Mouse (Mus musculus) limb, embryonic 10.5 days (tissue): ENCODE results near the gene Diras1. TPM values are rescaled to one million over a fixed set of nuclear protein-coding genes. Genes with fewer than 3 reads are reported as not detected.
A peak's percentile ranks its signal among the peaks of the same experiment; 100 is the strongest.

Experiments used
- DNase-seq: peaks from one replicate; pipeline ENCODE4 v3.0.0-alpha.2; 2017; ENCODE audit warnings: low spot score
- H3K27ac ChIP-seq: fragments of 300-500 bp; sonication (generic); 2 replicates; pipeline ENCODE4 v1.5.1; 2016; ENCODE audit warnings: mild to moderate bottlenecking
- H3K27me3 ChIP-seq: fragments of 300-500 bp; sonication (generic); 2 replicates; pipeline ENCODE4 v1.6.1; 2016; ENCODE audit warnings: low read depth, mild to moderate bottlenecking; ENCODE audit not compliant: poor library complexity, severe bottlenecking
- H3K36me3 ChIP-seq: fragments of 300-500 bp; sonication (generic); 2 replicates; pipeline ENCODE4 v1.6.1; 2016; ENCODE audit warnings: mild to moderate bottlenecking, moderate library complexity
- H3K4me1 ChIP-seq: fragments of 300-500 bp; sonication (generic); 2 replicates; pipeline ENCODE4 v1.6.1; 2016
- H3K4me3 ChIP-seq: fragments of 300-500 bp; sonication (generic); 2 replicates; pipeline ENCODE4 v1.5.1; 2016; ENCODE audit warnings: mild to moderate bottlenecking, moderate library complexity
- H3K9me3 ChIP-seq: fragments of 300-500 bp; sonication (generic); replicated peaks from 2 replicates; pipeline ENCODE4 v1.6.1; 2016; ENCODE audit warnings: mild to moderate bottlenecking
- WGBS: fragments of 180-500 bp; shearing (Covaris S2); methylation state at CpG from one replicate; pipeline ENCODE4 v1.1.7; 2016; 5-methylcytosine and 5-hydroxymethylcytosine counted together
- polyA plus RNA-seq: library from polyadenylated mRNA; unstranded; fragments of >200 nt; fragmentation: Nextera tagmentation; extraction: Ambion mirVana; gene quantifications from 2 replicates; pipeline ENCODE4 v1.2.1, GENCODE M21; 2016

Diras1 gene
- polyA plus RNA-seq, 1 experiment from 2014 or later: 0.18 TPM

- 56% methylated on average over 11 of the region's 11 CpGs for WGBS
- DNase-seq: no peak
- Histone ChIP-seq H3K4me1 (peaks cover 16% of the 10 kb centered on the region), H3K36me3 (no peaks in the 10 kb centered on the region), H3K27ac (no peak overlapping the region), H3K27me3 (no peaks in the 10 kb centered on the region), H3K4me3 (no peak overlapping the region), H3K9me3 (no peaks in the 10 kb centered on the region)
Measured at GRCm38 (mm10) chr10:80972071-80972987, 53.1 kb downstream of the Diras1 start.

GRCm38 (mm10) chr10:80971533-80971932 lies 53.9 kb downstream of the Diras1 start:
- H3K4me1 ChIP-seq: peaks cover 17% of the 10 kb centered on the region
- H3K36me3 ChIP-seq: no peaks in the 10 kb centered on the region
- no peak for DNase-seq
- no peaks in the 10 kb centered on the region for H3K9me3 ChIP-seq
- WGBS: 71% methylated on average over 15 of the region's 15 CpGs
- H3K27me3 ChIP-seq: no peaks in the 10 kb centered on the region
- no peak overlapping the region for H3K4me3 ChIP-seq
- 0 out of 2 replicates have a peak overlapping the region, but pooled peaks have one; percentile 26 for H3K27ac ChIP-seq

GRCm38 (mm10) chr10:80970159-80970558 lies 55.3 kb downstream of the Diras1 start:
- no peaks in the 10 kb centered on the region for H3K27me3 ChIP-seq
- H3K27ac ChIP-seq: no peak overlapping the region
- no peaks in the 10 kb centered on the region for H3K9me3 ChIP-seq
- no peak for DNase-seq
- peaks cover 22% of the 10 kb centered on the region for H3K4me1 ChIP-seq
- WGBS: 84% methylated on average over 8 of the region's 8 CpGs
- H3K4me3 ChIP-seq: no peak overlapping the region
- no peaks in the 10 kb centered on the region for H3K36me3 ChIP-seq

Other genes starting within 250 kb of the Diras1 start
- 113 and 121 TPM in 2 replicates for gene Sf3a2, start 227.5 kb downstream of the Diras1 start, polyA plus RNA-seq
- 168 and 204 TPM in 2 replicates for gene Plekhj1, start 227.0 kb downstream of the Diras1 start, polyA plus RNA-seq
- 0.09 TPM in 1 of 2 replicates, not detected in the other for gene Amh, start 220.4 kb downstream of the Diras1 start, polyA plus RNA-seq
- 0.74 and 0.80 TPM in 2 replicates for gene Jsrp1, start 212.2 kb downstream of the Diras1 start, polyA plus RNA-seq
- 2,414 and 2,486 TPM in 2 replicates for gene Oaz1, start 199.0 kb downstream of the Diras1 start, polyA plus RNA-seq
- gene Lingo3, start 181.6 kb downstream of the Diras1 start, polyA plus RNA-seq: 0.44 and 0.60 TPM in 2 replicates
- 358 and 440 TPM in 2 replicates for gene Lsm7, start 170.5 kb downstream of the Diras1 start, polyA plus RNA-seq
- gene Sppl2b, start 170.4 kb downstream of the Diras1 start, polyA plus RNA-seq: 44.9 and 48.5 TPM in 2 replicates
- gene Tmprss9, start 153.8 kb downstream of the Diras1 start, polyA plus RNA-seq: 0.04 TPM in 2 replicates
- 342 and 401 TPM in 2 replicates for gene Timm13, start 124.7 kb downstream of the Diras1 start, polyA plus RNA-seq
- 85.0 and 85.4 TPM in 2 replicates for gene Lmnb2, start 107.4 kb downstream of the Diras1 start, polyA plus RNA-seq
- gene Gadd45b, start 95.6 kb downstream of the Diras1 start, polyA plus RNA-seq: 4.5 and 9.8 TPM in 2 replicates
- gene Gng7, start 10.7 kb downstream of the Diras1 start, polyA plus RNA-seq: 4.3 and 4.5 TPM in 2 replicates
- 10.9 and 14.7 TPM in 2 replicates for gene Slc39a3, start 11.8 kb upstream of the Diras1 start, polyA plus RNA-seq
- 284 and 291 TPM in 2 replicates for gene Sgta, start 34.5 kb upstream of the Diras1 start, polyA plus RNA-seq
- gene Thop1, start 44.4 kb upstream of the Diras1 start, polyA plus RNA-seq: 113 and 128 TPM in 2 replicates
- gene Creb3l3, start 73.2 kb upstream of the Diras1 start, polyA plus RNA-seq: 0.58 and 0.66 TPM in 2 replicates
- gene Map2k2, start 80.3 kb upstream of the Diras1 start, polyA plus RNA-seq: 244 and 245 TPM in 2 replicates
- gene Zbtb7a, start 109.6 kb upstream of the Diras1 start, polyA plus RNA-seq: 9.6 and 11.7 TPM in 2 replicates
- 73.6 and 73.9 TPM in 2 replicates for gene Pias4, start 142.3 kb upstream of the Diras1 start, polyA plus RNA-seq
- gene Eef2, start 151.0 kb upstream of the Diras1 start, polyA plus RNA-seq: 575 and 611 TPM in 2 replicates
- gene Dapk3, start 157.3 kb upstream of the Diras1 start, polyA plus RNA-seq: 46.5 and 52.0 TPM in 2 replicates
- gene 4930442H23Rik, start 158.2 kb upstream of the Diras1 start, polyA plus RNA-seq: not detected in 2 replicates
- gene Nmrk2, start 176.4 kb upstream of the Diras1 start, polyA plus RNA-seq: not detected in 2 replicates
- gene Atcay, start 205.2 kb upstream of the Diras1 start, polyA plus RNA-seq: 0.06 TPM in 1 of 2 replicates, not detected in the other
- 2.0 and 5.0 TPM in 2 replicates for gene Zfr2, start 207.5 kb upstream of the Diras1 start, polyA plus RNA-seq
- 2.1 and 3.0 TPM in 2 replicates for gene Matk, start 227.3 kb upstream of the Diras1 start, polyA plus RNA-seq
- gene Mrpl54, start 241.3 kb upstream of the Diras1 start, polyA plus RNA-seq: 234 and 258 TPM in 2 replicates
- 56.5 and 57.6 TPM in 2 replicates for gene Apba3, start 241.3 kb upstream of the Diras1 start, polyA plus RNA-seq